Mouse (Mus musculus) embryonic fibroblast, embryonic 13.5 days (primary cell): Measurements from ENCODE around the gene Cir1. TPM values are rescaled to one million over a fixed set of nuclear protein-coding genes. Genes with fewer than 3 reads are reported as not detected.

ENCODE experiments used
- H3K27ac ChIP-seq: 2 replicates; pipeline ENCODE4 v1.5.1; 2012; ENCODE audit warnings: low read length, control low read depth, inconsistent platforms; ENCODE audit not compliant: insufficient read depth
- H3K4me1 ChIP-seq: 2 replicates; pipeline ENCODE4 v1.6.1; 2011; ENCODE audit warnings: low read length; ENCODE audit not compliant: control insufficient read depth, insufficient read depth
- H3K4me3 ChIP-seq: 2 replicates; pipeline ENCODE4 v1.5.1; 2011; ENCODE audit warnings: mild to moderate bottlenecking, control low read depth, low read length; ENCODE audit not compliant: insufficient read depth
- CTCF ChIP-seq: IDR thresholded peaks from 2 replicates; pipeline ENCODE4 v1.5.1; 2011; ENCODE audit warnings: mild to moderate bottlenecking, control low read depth, low read length, moderate library complexity, borderline replicate concordance; ENCODE audit not compliant: insufficient read depth
- POLR2A ChIP-seq: IDR thresholded peaks from 2 replicates; pipeline ENCODE4 v1.6.1; 2011; ENCODE audit warnings: low read depth, mild to moderate bottlenecking, control low read depth, low read length, moderate library complexity
- polyA plus RNA-seq: library from polyadenylated mRNA; stranded (reverse); fragments of >200 nt; gene quantifications from 2 replicates; pipeline ENCODE4 v1.2.4, GENCODE M21; 2011; ENCODE audit warnings: low read depth; ENCODE audit not compliant: missing spikeins, insufficient read length

Cir1 gene
- polyA plus RNA-seq, 1 experiment = 16.3 TPM

- no peak for TF ChIP-seq POLR2A
- no peak for TF ChIP-seq CTCF
- H3K27ac ChIP-seq = no peak overlapping the region
- peaks cover 3% of the 10 kb centered on the region; the same call in 1 of the 2 replicates for H3K4me1 ChIP-seq
- no peak overlapping the region for H3K4me3 ChIP-seq
These were observed 38.2 kb downstream of the Cir1 start for GRCm38 (mm10) chr2:73274119-73274920.

DNA sequence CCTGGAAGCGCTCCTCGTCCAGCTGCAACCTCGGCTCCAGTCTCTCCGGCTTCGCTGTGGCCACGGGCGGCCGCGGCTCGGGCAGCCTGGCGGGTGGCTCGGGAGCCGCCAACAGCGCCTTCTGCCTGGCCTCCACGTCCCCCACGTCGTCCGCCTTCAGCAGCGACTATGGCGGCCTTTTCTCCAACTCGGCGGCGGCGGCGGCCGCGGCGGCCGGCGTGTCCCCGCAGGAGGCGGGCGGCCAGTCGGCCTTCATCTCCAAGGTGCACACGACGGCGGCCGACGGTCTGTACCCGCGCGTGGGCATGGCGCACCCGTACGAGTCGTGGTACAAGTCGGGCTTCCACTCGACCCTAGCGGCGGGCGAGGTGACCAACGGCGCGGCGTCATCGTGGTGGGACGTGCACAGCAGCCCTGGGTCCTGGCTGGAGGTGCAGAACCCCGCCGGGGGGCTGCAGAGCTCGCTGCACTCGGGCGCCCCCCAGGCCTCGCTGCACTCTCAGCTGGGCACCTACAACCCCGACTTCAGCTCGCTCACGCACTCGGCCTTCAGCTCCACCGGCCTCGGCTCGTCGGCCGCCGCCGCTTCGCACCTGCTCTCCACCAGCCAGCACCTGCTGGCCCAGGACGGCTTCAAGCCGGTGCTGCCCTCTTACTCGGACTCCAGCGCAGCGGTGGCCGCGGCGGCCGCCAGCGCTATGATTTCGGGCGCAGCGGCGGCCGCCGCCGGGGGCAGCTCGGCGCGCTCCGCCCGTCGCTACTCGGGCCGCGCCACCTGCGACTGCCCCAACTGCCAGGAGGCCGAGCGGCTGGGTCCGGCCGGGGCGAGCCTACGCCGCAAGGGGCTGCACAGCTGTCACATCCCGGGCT lies 39.0 kb downstream of the Cir1 start:
- no peak for TF ChIP-seq POLR2A
- no peak for TF ChIP-seq CTCF
- H3K4me3 ChIP-seq = no peak overlapping the region
- H3K27ac ChIP-seq = no peak overlapping the region
- peaks cover 3% of the 10 kb centered on the region; the same call in 1 of the 2 replicates for H3K4me1 ChIP-seq

- no peak overlapping the region for H3K27ac ChIP-seq
- TF ChIP-seq CTCF (no peak), POLR2A (no peak)
- peak overlapping the region; percentile 9; the same call in 1 of the 2 replicates for H3K4me3 ChIP-seq
- H3K4me1 ChIP-seq = peaks cover 3% of the 10 kb centered on the region; the same call in 1 of the 2 replicates
These were observed 39.9 kb downstream of the Cir1 start for GRCm38 (mm10) chr2:73272351-73273248.

DNA sequence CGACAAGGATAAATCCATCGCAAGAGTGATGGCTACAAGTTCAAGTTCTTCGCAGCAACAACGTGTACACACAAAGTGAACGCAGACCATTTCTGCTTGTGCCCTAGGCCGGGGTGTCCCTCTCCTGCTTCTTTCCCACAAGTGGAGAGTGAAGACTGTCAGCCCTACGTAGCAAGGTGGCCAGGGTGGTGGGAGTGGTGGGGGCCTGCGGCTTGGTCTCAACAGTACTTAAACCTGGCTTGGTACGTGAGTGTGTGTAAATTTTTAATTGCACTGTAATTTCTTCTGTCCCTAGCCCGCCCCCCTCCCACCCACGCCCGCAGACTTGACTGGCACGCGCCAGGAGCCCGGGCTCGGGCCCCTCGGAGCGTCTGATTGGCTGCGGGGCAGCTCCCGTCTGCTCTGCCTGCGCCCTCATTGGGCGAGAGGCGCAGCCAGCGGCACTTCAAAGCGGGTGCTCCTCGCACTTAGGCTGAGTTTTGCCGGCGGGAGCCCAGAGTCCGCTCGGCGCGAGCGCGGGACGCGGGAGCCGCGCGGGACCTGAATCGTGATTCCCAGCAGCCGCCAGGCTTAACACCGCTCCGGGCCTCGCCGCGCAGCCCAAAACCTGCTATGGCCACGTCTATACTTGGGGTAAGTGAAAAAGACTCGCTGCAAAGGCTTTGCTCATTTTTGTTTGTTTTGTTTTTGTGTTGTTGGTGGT lies 40.9 kb downstream of the Cir1 start, which contains the start of gene Sp9:
Gene Sp9 (plus strand): TSS at position 467 of the 703 bp plus-strand sequence.
- H3K27ac ChIP-seq = no peak within 1 kb of the TSS
- peak within 1 kb of the TSS; percentile 11; the same call in 1 of the 2 replicates for H3K4me3 ChIP-seq
- TF ChIP-seq CTCF (no peak), POLR2A (no peak)
- H3K4me1 ChIP-seq = peaks cover 3% of the 10 kb centered on the region; the same call in 1 of the 2 replicates

- H3K4me3 ChIP-seq = no peak overlapping the region
- no peak overlapping the region for H3K27ac ChIP-seq
- TF ChIP-seq POLR2A = no peak
- TF ChIP-seq CTCF = no peak
- peaks cover 3% of the 10 kb centered on the region; the same call in 1 of the 2 replicates for H3K4me1 ChIP-seq
These were observed 41.7 kb downstream of the Cir1 start for GRCm38 (mm10) chr2:73270593-73271458.

- H3K4me1 ChIP-seq = peaks cover 3% of the 10 kb centered on the region; the same call in 1 of the 2 replicates
- H3K27ac ChIP-seq = no peak overlapping the region
- H3K4me3 ChIP-seq = no peak overlapping the region
- TF ChIP-seq CTCF (no peak), POLR2A (no peak)
These were observed 42.4 kb downstream of the Cir1 start for GRCm38 (mm10) chr2:73270071-73270592.

DNA sequence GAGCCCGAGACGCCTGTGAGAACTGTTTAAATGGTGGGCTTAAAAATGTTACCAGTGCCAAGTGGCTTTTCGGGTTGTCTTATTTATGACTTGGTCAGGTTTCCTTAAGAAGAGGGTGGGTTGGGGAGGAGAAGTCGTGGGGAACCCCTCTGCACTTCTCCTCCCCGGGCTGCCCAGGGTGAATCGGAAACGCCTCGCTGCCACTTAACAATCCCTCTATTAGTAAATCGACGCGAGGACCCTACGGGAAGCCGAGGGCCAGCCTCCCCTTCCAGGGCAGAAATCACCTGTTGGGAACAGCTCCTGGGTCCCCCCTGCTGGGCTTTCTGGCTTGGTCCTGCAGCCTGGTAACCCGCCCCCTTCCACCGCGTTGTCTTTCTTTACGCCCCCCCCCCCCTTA lies 42.8 kb downstream of the Cir1 start:
- Histone ChIP-seq H3K4me1 (peaks cover 3% of the 10 kb centered on the region; the same call in 1 of the 2 replicates), H3K4me3 (no peak overlapping the region), H3K27ac (no peak overlapping the region)
- no peak for TF ChIP-seq CTCF
- TF ChIP-seq POLR2A = no peak

GRCm38 (mm10) chr2:73268836-73269395 lies 43.6 kb downstream of the Cir1 start:
- H3K4me1 ChIP-seq = peaks cover under 1% of the 10 kb centered on the region; the same call in 1 of the 2 replicates
- no peak overlapping the region for H3K27ac ChIP-seq
- TF ChIP-seq CTCF = no peak
- TF ChIP-seq POLR2A = no peak
- no peak overlapping the region for H3K4me3 ChIP-seq
